Mouse (Mus musculus) midbrain, postnatal 0 days (tissue): ENCODE data around the gene Dnah5. TPM values are rescaled to one million over a fixed set of nuclear protein-coding genes. Genes with fewer than 3 reads are reported as not detected.

Source experiments
- ATAC-seq: fragments of 200-750 bp; cut with Nextera tagmentation; 2 replicates; pipeline ENCODE4 v1.8.0; 2017; ENCODE audit warnings: moderate number of reproducible peaks, mild to moderate bottlenecking, moderate TSS enrichment, moderate library complexity; ENCODE audit not compliant: low FRiP score
- DNase-seq: peaks from one replicate; pipeline ENCODE4 v3.0.0-alpha.2; 2015; ENCODE audit warnings: low spot score
- H3K27ac ChIP-seq: fragments of 300-500 bp; sonication (generic); 2 replicates; pipeline ENCODE4 v1.5.1; 2014; ENCODE audit warnings: low read depth, mild to moderate bottlenecking, low read length, mixed read lengths
- H3K27me3 ChIP-seq: fragments of 300-500 bp; sonication (generic); 2 replicates; pipeline ENCODE4 v1.6.1; 2014; ENCODE audit warnings: low read length, control low read depth, mixed read lengths; ENCODE audit not compliant: insufficient read depth
- H3K36me3 ChIP-seq: fragments of 300-500 bp; sonication (generic); 2 replicates; pipeline ENCODE4 v1.6.1; 2014; ENCODE audit warnings: low read length, control low read depth, mixed read lengths; ENCODE audit not compliant: insufficient read depth
- H3K4me1 ChIP-seq: fragments of 300-500 bp; sonication (generic); 2 replicates; pipeline ENCODE4 v1.6.1; 2014; ENCODE audit warnings: mild to moderate bottlenecking, control low read depth, antibody characterized with exemption, low read length, mixed read lengths; ENCODE audit not compliant: insufficient read depth
- H3K4me2 ChIP-seq: fragments of 300-500 bp; sonication (generic); 2 replicates; pipeline ENCODE4 v1.6.1; 2014; ENCODE audit warnings: low read depth, mild to moderate bottlenecking, low read length, mixed read lengths; ENCODE audit not compliant: poor library complexity, severe bottlenecking
- H3K4me3 ChIP-seq: fragments of 300-500 bp; sonication (generic); 2 replicates; pipeline ENCODE4 v1.5.1; 2014; ENCODE audit warnings: low read depth, mild to moderate bottlenecking, low read length, moderate library complexity
- H3K9ac ChIP-seq: fragments of 300-500 bp; sonication (generic); replicated peaks from 2 replicates; pipeline ENCODE4 v1.6.1; 2014; ENCODE audit warnings: mild to moderate bottlenecking, low read length, moderate library complexity, mixed read lengths; ENCODE audit not compliant: poor library complexity, severe bottlenecking
- H3K9me3 ChIP-seq: fragments of 300-500 bp; sonication (generic); 2 replicates; pipeline ENCODE4 v1.6.1; 2016; ENCODE audit warnings: low read length, control low read depth
- CTCF ChIP-seq: IDR thresholded peaks from 2 replicates; pipeline ENCODE4 v1.5.1; 2016; ENCODE audit warnings: antibody characterized with exemption, mild to moderate bottlenecking
- WGBS: fragments of 180-500 bp; shearing (Covaris S2); extraction: QIAGEN DNeasy Blood & Tissue Kit; methylation state at CpG from one replicate; pipeline ENCODE4 v1.1.7; 2014; 5-methylcytosine and 5-hydroxymethylcytosine counted together
- polyA plus RNA-seq: library from polyadenylated mRNA; unstranded; fragments of >200 nt; fragmentation: Nextera tagmentation; extraction: Ambion mirVana; gene quantifications from 2 replicates; pipeline ENCODE4 v1.2.1, GENCODE M21; 2015
- total RNA-seq: library from RNA; depleted of rRNA; stranded (reverse); fragments of >200 nt; gene quantifications from 2 replicates; pipeline ENCODE4 v1.2.3, GENCODE M21; 2014

Dnah5 gene
- total and polyA plus RNA-seq, 2 experiments from 2014 or later = 0.19 to 1.4 TPM

GRCm38 (mm10) chr15:28395481-28395880, 191.9 kb downstream of the Dnah5 start:
- Histone ChIP-seq H3K27me3 (no peaks in the 10 kb centered on the region), H3K27ac (no peak overlapping the region), H3K36me3 (no peaks in the 10 kb centered on the region), H3K9ac (no peak overlapping the region), H3K4me3 (no peak overlapping the region), H3K4me2 (no peak overlapping the region), H3K9me3 (no peaks in the 10 kb centered on the region), H3K4me1 (no peaks in the 10 kb centered on the region)
- DNase-seq (no peak), ATAC-seq (no peak)
- WGBS = 84% methylated on average over 4 of the region's 4 CpGs
- no peak for TF ChIP-seq CTCF

- Histone ChIP-seq H3K4me3 (no peak overlapping the region), H3K36me3 (no peaks in the 10 kb centered on the region), H3K4me2 (no peak overlapping the region), H3K4me1 (no peaks in the 10 kb centered on the region), H3K27ac (no peak overlapping the region), H3K27me3 (no peaks in the 10 kb centered on the region), H3K9me3 (no peaks in the 10 kb centered on the region), H3K9ac (no peak overlapping the region)
- 65% methylated on average over 1 of the region's 1 CpGs for WGBS
- DNase-seq (no peak), ATAC-seq (no peak)
- TF ChIP-seq CTCF = no peak
These were observed 194.9 kb downstream of the Dnah5 start for GRCm38 (mm10) chr15:28398472-28398871.

GRCm38 (mm10) chr15:28399258-28399657, 195.7 kb downstream of the Dnah5 start:
- TF ChIP-seq CTCF = no peak
- DNase-seq = no peak
- H3K4me3 ChIP-seq = no peak overlapping the region
- no peaks in the 10 kb centered on the region for H3K4me1 ChIP-seq
- no peaks in the 10 kb centered on the region for H3K36me3 ChIP-seq
- H3K27me3 ChIP-seq = no peaks in the 10 kb centered on the region
- no peak overlapping the region for H3K9ac ChIP-seq
- no peak for ATAC-seq
- no peak overlapping the region for H3K4me2 ChIP-seq
- no peak overlapping the region for H3K27ac ChIP-seq
- WGBS = 54% methylated on average over 8 of the region's 8 CpGs
- H3K9me3 ChIP-seq = no peaks in the 10 kb centered on the region

GRCm38 (mm10) chr15:28404630-28405029, 201.1 kb downstream of the Dnah5 start:
- no peak for TF ChIP-seq CTCF
- Histone ChIP-seq H3K4me3 (no peak overlapping the region), H3K9ac (no peak overlapping the region), H3K27ac (no peak overlapping the region), H3K27me3 (no peaks in the 10 kb centered on the region), H3K4me1 (no peaks in the 10 kb centered on the region; the same call in 1 of the 2 replicates), H3K36me3 (no peaks in the 10 kb centered on the region), H3K4me2 (no peak overlapping the region), H3K9me3 (no peaks in the 10 kb centered on the region)
- no peak for ATAC-seq
- WGBS = 75% methylated on average over 3 of the region's 3 CpGs
- no peak for DNase-seq

- Histone ChIP-seq H3K4me2 (no peak overlapping the region), H3K9ac (no peak overlapping the region), H3K9me3 (no peaks in the 10 kb centered on the region), H3K4me1 (no peaks in the 10 kb centered on the region; the same call in 1 of the 2 replicates), H3K36me3 (no peaks in the 10 kb centered on the region), H3K4me3 (no peak overlapping the region), H3K27me3 (no peaks in the 10 kb centered on the region), H3K27ac (no peak overlapping the region)
- peak; percentile 15 for DNase-seq
- ATAC-seq = no peak
- TF ChIP-seq CTCF = no peak
- WGBS = 47% methylated on average over 2 of the region's 2 CpGs
These were observed 201.6 kb downstream of the Dnah5 start for GRCm38 (mm10) chr15:28405136-28405535.

- Histone ChIP-seq H3K27ac (no peak overlapping the region), H3K4me2 (no peak overlapping the region), H3K4me1 (no peaks in the 10 kb centered on the region), H3K9ac (no peak overlapping the region), H3K36me3 (no peaks in the 10 kb centered on the region), H3K27me3 (no peaks in the 10 kb centered on the region), H3K9me3 (no peaks in the 10 kb centered on the region), H3K4me3 (no peak overlapping the region)
- ATAC-seq (no peak), DNase-seq (no peak)
- TF ChIP-seq CTCF = no peak
- WGBS = 86% methylated on average over 4 of the region's 4 CpGs
These were observed 236.2 kb downstream of the Dnah5 start for GRCm38 (mm10) chr15:28439702-28440101.
